In the genomic region with DNA sequence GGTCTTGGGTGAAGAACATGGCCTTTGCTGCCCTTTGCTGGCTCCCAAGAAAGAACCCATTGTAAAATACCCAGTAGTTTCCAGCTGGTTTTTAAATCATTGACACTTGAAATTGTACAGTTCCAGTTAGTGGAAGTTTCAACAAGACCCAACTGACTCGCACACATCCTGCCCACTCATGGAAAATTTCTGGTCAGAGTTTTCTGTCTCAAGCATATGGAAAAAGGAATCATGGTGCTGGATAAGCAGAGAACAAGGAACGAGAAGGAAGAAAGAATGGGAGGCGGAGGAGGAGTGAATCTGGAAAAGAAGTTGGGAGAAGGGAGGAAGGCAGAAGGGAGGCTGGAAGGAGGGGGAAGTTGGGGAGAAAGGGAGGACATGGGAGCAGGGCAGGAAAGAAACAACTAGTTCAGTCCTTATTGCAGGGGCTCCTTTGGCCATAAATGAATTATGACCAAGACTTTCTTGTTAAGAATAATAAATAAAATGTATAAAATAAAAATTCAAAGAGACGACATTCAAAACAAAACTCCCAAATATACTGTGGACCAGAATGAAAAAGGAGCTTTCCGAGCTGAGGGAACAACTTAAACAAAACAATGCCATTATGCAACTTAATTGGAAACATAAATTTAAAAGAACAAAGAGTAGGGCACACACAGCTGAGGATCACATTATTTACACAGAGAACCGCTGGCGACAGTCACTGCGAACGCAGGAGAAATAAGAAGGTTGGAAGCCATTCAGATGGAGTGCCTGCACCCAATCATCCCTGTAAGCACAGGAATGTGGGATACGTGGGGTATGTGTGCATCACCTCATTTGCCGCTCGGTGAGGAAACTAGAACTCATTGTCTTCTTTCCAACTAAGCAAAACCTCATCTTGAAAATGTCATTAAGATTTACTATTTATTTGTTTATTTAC, we compare ENCODE assay signal across 12 mouse cellular contexts.
A peak's percentile ranks its signal among the peaks of the same experiment; 100 is the strongest.
DNase-seq lines count a peak whose midpoint lies in the region; ATAC-seq and TF ChIP-seq lines count a peak whose summit lies in the region.
"Had no signal": no experiment of that assay in that cellular context is flagged by ENCODE, and none has a peak within 500 bp of the region (broad histone marks: within the 10 kb centered on the region; RNA-seq: fewer than 3 reads in every experiment).

No protein-coding gene starts in this region.

- intact Hi-C loops in heart, postnatal 14 days (cut with DNase I): no loop called here

- no peak overlapping the region for H3K4me2 ChIP-seq in heart, embryonic 13.5 days
- no peak overlapping the region for H3K4me2 ChIP-seq in liver, postnatal 0 days (ENCODE audit: low read depth, low read length)
- no peak overlapping the region for H3K4me2 ChIP-seq in liver, embryonic 12.5 days
- no peak overlapping the region for H3K4me2 ChIP-seq in heart, embryonic 16.5 days (ENCODE audit: low read depth, low read length)
- H3K4me2 ChIP-seq in midbrain, embryonic 14.5 days (ENCODE audit: low read length): no peak overlapping the region
- H3K4me2 ChIP-seq: embryonic facial prominence, embryonic 12.5 days; forebrain, embryonic 12.5 days; midbrain, embryonic 12.5 days; stomach, embryonic 15.5 days had no signal

- H3K4me3 ChIP-seq in heart, embryonic 13.5 days: no peak overlapping the region
- no peak overlapping the region for H3K4me3 ChIP-seq in liver, postnatal 0 days (ENCODE audit: low read depth, low read length)
- H3K4me3 ChIP-seq in liver, embryonic 12.5 days: no peak overlapping the region
- no peak overlapping the region for H3K4me3 ChIP-seq in heart, embryonic 16.5 days (ENCODE audit: low read length)
- H3K4me3 ChIP-seq in midbrain, embryonic 14.5 days (replicated peaks; ENCODE audit: low read depth, low read length): no peak overlapping the region
- H3K4me3 ChIP-seq: embryonic facial prominence, embryonic 12.5 days; forebrain, embryonic 12.5 days; midbrain, embryonic 12.5 days; stomach, embryonic 15.5 days had no signal

- no peak for TF ChIP-seq EP300 in liver, postnatal 0 days (IDR thresholded peaks at IDR 0.05; ENCODE audit: low read depth)

- peaks cover 15% of the 10 kb centered on the region; the same call in 1 of the 2 replicates for H3K4me1 ChIP-seq in heart, embryonic 13.5 days
- H3K4me1 ChIP-seq in liver, postnatal 0 days (ENCODE audit: insufficient read depth): 0 out of 2 replicates have a peak, but pooled peaks cover 9% of the 10 kb centered on the region
- H3K4me1 ChIP-seq in liver, embryonic 12.5 days: no peaks in the 10 kb centered on the region
- 0 out of 2 replicates have a peak, but pooled peaks cover 2% of the 10 kb centered on the region for H3K4me1 ChIP-seq in heart, embryonic 16.5 days (ENCODE audit: control insufficient read depth, insufficient read depth, low read length)
- no peaks in the 10 kb centered on the region for H3K4me1 ChIP-seq in midbrain, embryonic 14.5 days (ENCODE audit: control insufficient read depth, insufficient read depth, low read length)
- H3K4me1 ChIP-seq: embryonic facial prominence, embryonic 12.5 days; forebrain, embryonic 12.5 days; midbrain, embryonic 12.5 days; stomach, embryonic 15.5 days had no signal

- no peaks in the 10 kb centered on the region for H3K9me3 ChIP-seq in heart, embryonic 13.5 days
- no peaks in the 10 kb centered on the region for H3K9me3 ChIP-seq in liver, postnatal 0 days (ENCODE audit: low read length)
- no peaks in the 10 kb centered on the region for H3K9me3 ChIP-seq in liver, embryonic 12.5 days (replicated peaks)
- H3K9me3 ChIP-seq in heart, embryonic 16.5 days (replicated peaks; ENCODE audit: control insufficient read depth, low read length): no peaks in the 10 kb centered on the region
- no peaks in the 10 kb centered on the region for H3K9me3 ChIP-seq in midbrain, embryonic 14.5 days (ENCODE audit: control insufficient read depth, low read length)
- H3K9me3 ChIP-seq: embryonic facial prominence, embryonic 12.5 days; forebrain, embryonic 12.5 days; midbrain, embryonic 12.5 days; stomach, embryonic 15.5 days had no signal

- peak overlapping the region; percentile 63 for H3K27ac ChIP-seq in heart, embryonic 13.5 days (replicated peaks)
- peak overlapping the region; percentile 45 for H3K27ac ChIP-seq in liver, postnatal 0 days (ENCODE audit: low read depth)
- no peak overlapping the region for H3K27ac ChIP-seq in liver, embryonic 12.5 days
- peak overlapping the region; percentile 62 for H3K27ac ChIP-seq in heart, embryonic 16.5 days (ENCODE audit: low read length)
- no peak overlapping the region for H3K27ac ChIP-seq in midbrain, embryonic 14.5 days (replicated peaks; ENCODE audit: low read depth, low read length)
- H3K27ac ChIP-seq: embryonic facial prominence, embryonic 12.5 days; forebrain, embryonic 12.5 days; hindbrain, postnatal 0 days; midbrain, embryonic 12.5 days; stomach, embryonic 15.5 days had no signal

- TF ChIP-seq CTCF in liver, postnatal 0 days (IDR thresholded peaks at IDR 0.05; ENCODE audit: low read depth): no peak

- no peak for ATAC-seq in heart, embryonic 13.5 days (ENCODE audit: extremely low read depth, insufficient number of reproducible peaks, low FRiP score, low TSS enrichment)
- ATAC-seq in liver, postnatal 0 days: no peak
- ATAC-seq in liver, embryonic 12.5 days: no peak
- peak; percentile 50 for ATAC-seq in heart, embryonic 16.5 days (replicated peaks; ENCODE audit: extremely low read depth, insufficient read depth, low FRiP score)
- no peak for ATAC-seq in midbrain, embryonic 14.5 days (ENCODE audit: low FRiP score, low TSS enrichment)
- ATAC-seq: hindbrain, postnatal 0 days had no signal

- H3K36me3 ChIP-seq in heart, embryonic 13.5 days: no peaks in the 10 kb centered on the region
- H3K36me3 ChIP-seq in liver, postnatal 0 days (replicated peaks; ENCODE audit: insufficient read depth, low read length): no peaks in the 10 kb centered on the region
- H3K36me3 ChIP-seq in liver, embryonic 12.5 days: no peaks in the 10 kb centered on the region
- no peaks in the 10 kb centered on the region for H3K36me3 ChIP-seq in heart, embryonic 16.5 days (ENCODE audit: control insufficient read depth, insufficient read depth)
- no peaks in the 10 kb centered on the region for H3K36me3 ChIP-seq in midbrain, embryonic 14.5 days (ENCODE audit: control insufficient read depth, insufficient read depth, low read length)
- H3K36me3 ChIP-seq: embryonic facial prominence, embryonic 12.5 days; forebrain, embryonic 12.5 days; midbrain, embryonic 12.5 days; stomach, embryonic 15.5 days had no signal

- 65% methylated on average over 12 of the region's 12 CpGs for WGBS in heart, embryonic 13.5 days
- 70% methylated on average over 12 of the region's 12 CpGs for WGBS in liver, postnatal 0 days (ENCODE audit: insufficient replicate concordance)
- WGBS in liver, embryonic 12.5 days (ENCODE audit: insufficient replicate concordance): 70% methylated on average over 12 of the region's 12 CpGs
- WGBS in heart, embryonic 16.5 days: 62% methylated on average over 12 of the region's 12 CpGs
- 87% methylated on average over 12 of the region's 12 CpGs for WGBS in midbrain, embryonic 14.5 days

- H3K9ac ChIP-seq in heart, embryonic 13.5 days: no peak overlapping the region
- no peak overlapping the region for H3K9ac ChIP-seq in liver, postnatal 0 days (replicated peaks)
- no peak overlapping the region for H3K9ac ChIP-seq in liver, embryonic 12.5 days
- no peak overlapping the region for H3K9ac ChIP-seq in heart, embryonic 16.5 days (ENCODE audit: low read length)
- no peak overlapping the region for H3K9ac ChIP-seq in midbrain, embryonic 14.5 days (replicated peaks; ENCODE audit: low read length)
- H3K9ac ChIP-seq: embryonic facial prominence, embryonic 12.5 days; forebrain, embryonic 12.5 days; midbrain, embryonic 12.5 days; stomach, embryonic 15.5 days had no signal

- no peaks in the 10 kb centered on the region for H3K27me3 ChIP-seq in heart, embryonic 13.5 days (replicated peaks)
- H3K27me3 ChIP-seq in liver, postnatal 0 days (ENCODE audit: insufficient read depth, low read length): no peaks in the 10 kb centered on the region
- H3K27me3 ChIP-seq in liver, embryonic 12.5 days (replicated peaks): no peaks in the 10 kb centered on the region
- no peaks in the 10 kb centered on the region for H3K27me3 ChIP-seq in heart, embryonic 16.5 days (ENCODE audit: control insufficient read depth, insufficient read depth, low read length)
- H3K27me3 ChIP-seq in midbrain, embryonic 14.5 days (ENCODE audit: control insufficient read depth, insufficient read depth, low read length): no peaks in the 10 kb centered on the region
- H3K27me3 ChIP-seq: embryonic facial prominence, embryonic 12.5 days; forebrain, embryonic 12.5 days; midbrain, embryonic 12.5 days; stomach, embryonic 15.5 days had no signal

- no peak for DNase-seq in heart, postnatal 14 days
- no peak for DNase-seq in liver, postnatal 0 days
- no peak for DNase-seq in midbrain, embryonic 14.5 days
- no peak for DNase-seq in liver

Comparison
In these comparisons a context has a peak if more than half of its experiments do, and no peak if none do; other contexts are left out.
1. H3K27ac ChIP-seq: peak in heart, embryonic 13.5 days (single experiment), liver, postnatal 0 days (single experiment) and heart, embryonic 16.5 days (single experiment); none in liver, embryonic 12.5 days (single experiment) and midbrain, embryonic 14.5 days (single experiment).